Mouse (Mus musculus): ENCODE measurements at regions not wholly inside any gene's neighbourhood (a gene's known extent, or its start where the extent isn't known, plus 50 kb on each side); places are given as distances from the start of the nearest gene placed in this dataset.

DNA sequence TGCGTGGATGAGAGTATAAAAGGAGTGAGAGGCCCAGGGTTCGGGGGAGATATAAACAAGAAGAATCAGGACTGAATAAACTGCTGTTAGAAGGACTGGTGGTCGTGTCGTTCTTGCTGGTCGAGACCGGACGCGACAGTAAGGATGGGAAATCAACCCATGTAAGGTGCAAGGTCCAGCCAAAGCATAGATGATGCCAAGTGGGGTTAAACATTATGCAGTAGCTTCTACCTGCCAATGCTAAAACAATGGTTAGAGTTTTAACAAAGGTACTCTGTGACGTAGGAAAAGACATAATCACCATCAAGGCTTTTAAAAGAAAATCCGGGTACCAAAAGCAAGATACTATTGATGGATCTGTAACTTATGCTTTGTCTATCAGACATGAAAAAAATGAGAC, 58.4 kb upstream of the Tmc1 start:
- no peak for DNase-seq (ENCODE audit: low spot score)

DNA sequence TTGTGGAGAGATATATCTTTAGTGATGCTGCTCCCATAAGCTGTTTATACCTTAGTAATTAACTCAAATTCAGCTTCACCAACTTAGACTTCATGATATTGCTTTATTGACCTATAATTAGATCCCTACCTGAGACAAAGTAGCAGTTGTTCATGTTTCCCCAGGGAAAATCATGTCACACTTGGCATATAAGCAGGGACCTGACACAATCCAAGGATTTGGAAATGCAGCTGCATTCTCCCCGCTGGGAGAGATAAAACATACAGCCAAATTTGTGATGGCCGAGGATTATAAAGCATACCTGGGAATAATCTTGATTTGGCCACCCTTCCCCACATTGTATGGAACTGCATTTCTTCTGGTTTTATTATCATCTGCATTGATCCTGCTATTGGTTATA, 55.6 kb upstream of the Tmc1 start:
- no peak for DNase-seq (ENCODE audit: low spot score)

GRCm38 (mm10) chr19:21004411-21004810, 50.4 kb upstream of the Tmc1 start:
- no peak for DNase-seq (ENCODE audit: low spot score)

Data from MN1 (cell line).